Mouse (Mus musculus) adrenal gland, postnatal 14 days (tissue): ENCODE data around the gene Wdr91. TPM values are rescaled to one million over a fixed set of nuclear protein-coding genes. Genes with fewer than 3 reads are reported as not detected.
A peak's percentile ranks its signal among the peaks of the same experiment; 100 is the strongest.

ENCODE experiments used
- DNase-seq: peaks from one replicate; pipeline ENCODE4 v3.0.0; 2021; ENCODE audit warnings: mixed read lengths
- total RNA-seq: library from RNA; stranded (reverse); gene quantifications from 2 replicates; pipeline ENCODE4 v1.2.3, GENCODE M21; 2021

Gene Wdr91
- total RNA-seq, 1 experiment from 2014 or later: 25.5 TPM

DNA sequence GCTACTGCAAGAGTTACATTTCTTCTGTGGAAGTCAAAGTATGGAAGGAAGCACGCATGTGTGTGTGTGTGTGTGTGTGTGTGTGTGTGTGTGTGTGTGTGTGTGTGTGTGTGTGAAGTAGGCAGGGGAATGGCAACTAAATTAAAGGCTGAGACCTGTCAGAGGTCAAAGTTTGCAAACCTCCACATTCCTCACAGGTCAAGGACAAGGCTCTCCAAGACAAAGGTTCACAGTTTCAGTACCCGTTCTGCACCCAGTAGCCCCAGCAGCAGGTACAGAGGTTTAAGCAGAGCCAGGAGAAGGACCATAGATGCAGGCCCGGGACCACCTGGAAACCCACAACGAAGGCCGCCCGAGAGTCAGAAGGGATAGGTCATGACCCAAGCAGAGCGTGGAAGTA, 8.5 kb upstream of the Wdr91 start:
- DNase-seq: no peak

DNA sequence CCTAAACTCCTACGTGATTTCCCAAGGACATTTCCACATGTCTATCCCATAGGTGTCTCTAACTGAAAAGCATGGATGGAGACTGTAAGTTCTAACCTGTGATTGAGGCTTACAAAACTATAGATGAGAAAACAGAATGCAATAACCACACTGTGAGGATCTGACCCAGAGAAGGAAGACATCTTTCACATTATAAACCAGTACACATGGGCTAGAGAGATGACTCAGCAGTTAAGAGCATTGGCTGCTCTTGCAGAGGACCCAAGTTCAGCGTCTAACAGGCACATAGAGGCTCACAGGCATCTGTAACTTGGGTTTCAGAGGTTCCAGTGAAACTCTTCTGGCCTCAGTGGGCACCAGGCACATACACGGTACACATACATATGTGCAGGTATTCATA, 3.8 kb upstream of the Wdr91 start:
- no peak for DNase-seq

DNA sequence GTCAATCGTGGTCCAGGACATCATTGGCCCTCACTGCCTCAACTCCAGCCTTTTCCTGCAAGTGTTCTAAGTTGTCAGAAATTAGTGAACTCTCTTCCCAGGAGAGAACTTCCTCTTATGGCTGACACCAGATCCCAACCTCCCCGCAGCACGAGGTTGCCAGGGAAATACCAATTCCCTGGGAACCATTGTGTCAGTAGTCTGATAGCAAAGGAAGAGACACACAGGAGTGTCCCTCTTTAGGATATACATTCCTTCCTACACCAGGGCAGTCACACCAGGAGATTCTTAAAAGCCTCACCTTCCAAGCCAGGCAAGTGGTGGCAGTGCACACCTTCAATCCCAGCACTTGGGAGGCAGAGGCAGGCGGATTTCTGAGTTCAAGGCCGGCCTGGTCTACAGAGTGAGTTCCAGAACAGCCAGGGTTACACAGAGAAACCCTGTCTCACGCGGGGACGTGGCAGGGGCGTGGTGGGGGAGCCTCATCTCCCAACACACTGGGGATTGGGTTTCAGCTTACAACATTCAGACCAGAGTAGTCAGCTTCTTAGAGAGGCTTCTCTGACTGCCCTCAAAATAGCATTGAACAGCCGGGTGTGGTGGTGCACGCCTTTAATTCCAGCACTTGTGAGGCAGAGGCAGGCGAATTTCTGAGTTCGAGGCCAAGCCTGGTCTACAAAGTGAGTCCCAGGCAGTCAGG, 2.8 kb upstream of the Wdr91 start:
- no peak for DNase-seq

DNA sequence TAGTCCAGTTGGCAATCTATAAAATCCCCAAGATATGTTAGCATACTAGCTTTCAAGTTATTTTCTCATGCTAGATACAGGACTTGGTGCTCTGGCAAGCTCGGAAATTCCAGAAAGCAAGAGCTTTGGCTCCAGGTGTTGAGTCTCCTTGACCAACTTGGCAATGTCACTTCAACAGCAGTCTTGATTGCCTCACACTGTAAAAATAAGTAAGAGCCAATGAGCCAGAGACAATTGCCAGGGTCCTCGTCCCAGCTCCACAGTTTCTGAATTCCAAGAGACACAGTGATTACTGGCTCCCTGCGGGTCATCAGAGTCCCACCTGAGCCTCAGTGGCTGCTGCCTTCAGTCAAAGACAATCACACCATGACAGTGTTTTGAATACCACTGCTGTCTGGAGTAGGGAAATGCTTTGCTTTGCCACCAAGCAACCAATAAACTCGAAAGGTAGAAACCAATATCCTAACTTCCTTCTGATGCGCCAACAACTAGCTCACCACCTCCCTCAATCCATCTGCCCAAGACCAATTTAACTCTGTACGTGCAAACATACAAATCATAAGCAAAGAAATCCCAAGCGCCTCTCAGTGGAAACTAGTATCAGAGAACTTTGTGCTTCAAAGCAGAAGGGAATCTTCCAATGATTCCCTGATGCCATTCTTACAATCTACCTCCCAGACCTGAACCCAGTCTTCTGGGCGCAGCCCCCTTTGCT, 888 bp downstream of the Wdr91 start:
- DNase-seq: peak; percentile 22

DNA sequence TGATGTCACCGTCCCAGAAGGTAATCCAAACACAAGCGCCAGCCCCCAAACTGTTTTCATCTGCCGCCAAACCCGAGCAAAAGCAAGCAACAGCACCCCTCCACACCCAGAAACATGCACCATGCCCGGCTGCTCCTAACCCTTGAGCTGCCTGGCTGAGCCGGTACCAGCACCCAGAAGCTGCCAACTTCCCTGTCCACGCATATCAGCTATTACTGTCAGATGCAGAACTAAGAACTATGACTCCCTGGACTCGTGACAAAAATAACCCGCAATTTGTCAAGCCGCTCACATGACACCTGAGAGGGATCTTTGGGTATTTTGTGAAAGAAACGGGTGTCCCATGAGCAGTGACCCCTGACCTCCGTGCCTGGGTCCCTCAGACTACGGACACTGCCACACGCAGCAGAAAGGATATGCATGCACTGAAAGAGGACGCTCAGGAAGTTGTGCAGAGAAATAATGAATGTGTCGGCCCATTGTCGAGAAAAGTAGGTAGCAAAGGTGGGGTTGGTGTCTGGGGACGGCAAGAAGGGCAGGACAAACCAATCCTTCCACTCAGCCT, 2.9 kb downstream of the Wdr91 start:
- DNase-seq: no peak

DNA sequence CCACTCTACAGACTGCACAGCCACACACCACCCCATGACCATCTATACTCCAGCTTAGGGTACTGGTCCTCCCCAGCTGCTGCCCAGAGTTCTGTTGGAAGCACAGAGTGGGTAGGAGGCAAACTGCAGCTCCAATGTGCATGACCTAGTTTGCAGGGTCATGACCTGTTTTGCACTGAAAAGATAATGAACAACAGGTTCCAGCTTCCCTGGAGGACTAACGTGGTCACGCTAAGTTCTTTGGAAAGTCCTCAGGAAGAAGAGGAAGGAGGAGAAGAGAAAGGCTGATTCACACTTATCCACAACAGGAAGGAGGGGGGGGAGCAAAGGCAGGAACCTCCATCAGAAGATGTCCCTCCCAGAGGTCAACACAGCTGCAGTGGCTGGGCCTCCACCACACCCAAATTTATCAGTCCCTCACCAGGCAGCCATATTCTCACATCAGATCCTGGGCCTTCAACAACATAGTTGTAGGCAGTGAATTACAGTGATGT, 3.5 kb downstream of the Wdr91 start:
- no peak for DNase-seq

DNA sequence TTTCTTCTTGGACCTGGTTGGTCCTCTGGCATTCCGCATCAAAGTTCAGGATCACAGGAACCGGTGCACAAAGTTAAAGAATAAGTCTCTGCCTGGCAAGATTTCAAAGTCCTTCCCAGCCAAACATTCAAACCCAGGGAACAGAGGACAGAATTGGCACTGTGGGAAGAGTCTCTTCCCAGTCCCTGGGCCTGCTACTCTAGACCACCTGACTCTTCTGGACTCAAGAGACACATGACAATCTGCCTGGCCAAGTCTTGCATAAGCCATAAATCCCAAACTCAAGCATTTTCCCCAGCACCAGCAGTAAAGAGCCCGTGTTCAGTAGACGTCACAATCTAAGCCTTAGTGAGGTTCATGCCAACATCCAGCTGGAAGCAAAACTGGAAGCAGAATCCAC, 4.0 kb downstream of the Wdr91 start:
- DNase-seq: peak; percentile 25

DNA sequence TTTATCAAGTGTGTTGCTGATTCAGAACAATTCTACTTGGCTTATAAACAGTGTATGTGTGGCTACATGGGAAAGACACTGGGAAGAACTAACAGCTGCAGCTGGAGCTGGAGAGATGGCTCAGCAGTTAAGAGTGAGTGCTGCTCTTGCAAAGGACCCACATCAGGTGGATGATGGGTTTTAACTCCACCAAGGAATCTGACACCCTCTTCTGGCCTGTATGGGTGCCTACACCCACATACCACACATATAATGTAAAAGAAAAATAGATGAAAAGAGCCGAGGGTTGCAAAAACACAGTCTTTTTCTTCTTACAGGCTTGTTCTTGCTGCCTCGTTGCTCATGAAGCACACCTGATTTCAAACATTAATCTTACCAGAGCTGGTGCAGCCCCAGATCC, 4.6 kb downstream of the Wdr91 start:
- no peak for DNase-seq

DNA sequence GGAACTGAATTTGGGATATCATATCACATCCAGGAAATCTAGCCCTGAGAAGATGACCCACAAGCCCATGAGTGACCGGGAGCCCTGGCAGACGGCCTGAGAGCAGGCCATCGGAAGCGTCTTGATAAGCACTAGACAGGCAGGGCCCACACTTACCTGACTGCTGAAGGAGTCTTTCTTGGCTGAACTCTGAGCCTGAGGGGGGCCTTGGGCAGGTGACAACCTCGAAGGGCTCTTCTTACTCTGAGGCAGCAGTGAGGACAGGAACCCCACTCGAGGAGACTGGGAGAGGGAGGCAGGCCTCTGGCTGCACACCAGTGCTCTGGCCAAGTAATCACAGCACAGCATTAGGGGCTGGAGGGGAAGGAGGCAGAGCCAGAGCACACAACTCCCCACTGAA, 6.3 kb downstream of the Wdr91 start:
- DNase-seq: no peak

DNA sequence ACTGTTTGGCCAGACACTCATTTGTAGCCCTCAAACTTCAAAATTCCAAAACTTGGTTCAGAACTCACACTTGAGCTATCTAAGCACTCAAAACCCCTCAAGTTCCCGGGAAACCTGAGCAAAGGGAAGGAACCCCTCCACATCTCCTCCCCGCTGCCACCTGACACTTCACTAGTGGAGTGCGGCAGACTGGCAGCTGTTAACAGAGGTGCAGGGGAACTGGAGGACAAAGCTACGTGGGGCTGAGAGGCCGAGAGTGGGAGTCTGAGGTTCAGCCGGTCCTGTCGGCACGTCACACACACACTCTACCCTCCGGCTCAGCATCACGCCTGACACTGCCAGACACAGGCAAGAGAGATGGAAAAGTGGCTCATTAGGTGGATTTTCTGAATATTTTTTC, 6.8 kb downstream of the Wdr91 start:
- no peak for DNase-seq

DNA sequence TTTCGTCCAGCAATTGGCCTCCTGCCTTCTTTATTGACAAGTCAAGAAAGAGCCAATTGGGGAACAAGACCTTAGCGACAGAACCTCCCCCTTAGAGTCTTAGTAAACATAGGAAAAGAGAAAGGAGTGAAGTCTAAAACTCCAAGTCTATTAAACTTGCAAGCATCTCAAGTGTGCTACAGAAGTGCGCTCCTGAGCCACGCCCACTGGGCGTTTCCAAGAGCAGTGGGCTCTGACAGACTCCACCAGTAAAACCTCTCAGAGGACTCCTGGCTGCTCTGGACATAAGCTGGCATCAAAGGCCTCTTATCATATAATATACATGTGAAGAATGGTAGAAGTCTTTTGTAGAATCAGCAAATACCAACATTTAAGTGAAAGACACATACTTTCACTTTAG, 7.2 kb downstream of the Wdr91 start:
- DNase-seq: no peak

DNA sequence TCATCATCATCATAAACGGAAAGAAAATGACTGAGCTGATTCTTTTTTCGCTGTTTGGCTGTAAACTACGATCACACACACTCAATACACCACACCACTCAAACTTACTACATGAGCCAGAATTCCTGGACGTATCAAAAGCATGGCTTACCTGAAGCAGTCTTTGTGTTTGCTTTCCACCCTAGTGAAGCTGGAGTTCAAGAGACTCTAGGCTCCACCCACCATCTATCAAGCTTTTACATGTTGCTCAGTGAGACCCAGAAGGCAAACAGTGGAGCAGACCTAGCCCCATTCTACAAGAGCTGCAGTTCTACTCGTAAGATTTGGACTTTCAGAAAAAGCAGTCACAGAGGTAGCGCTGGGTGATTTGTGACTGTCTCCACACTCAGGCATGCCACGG, 8.1 kb downstream of the Wdr91 start:
- no peak for DNase-seq

DNA sequence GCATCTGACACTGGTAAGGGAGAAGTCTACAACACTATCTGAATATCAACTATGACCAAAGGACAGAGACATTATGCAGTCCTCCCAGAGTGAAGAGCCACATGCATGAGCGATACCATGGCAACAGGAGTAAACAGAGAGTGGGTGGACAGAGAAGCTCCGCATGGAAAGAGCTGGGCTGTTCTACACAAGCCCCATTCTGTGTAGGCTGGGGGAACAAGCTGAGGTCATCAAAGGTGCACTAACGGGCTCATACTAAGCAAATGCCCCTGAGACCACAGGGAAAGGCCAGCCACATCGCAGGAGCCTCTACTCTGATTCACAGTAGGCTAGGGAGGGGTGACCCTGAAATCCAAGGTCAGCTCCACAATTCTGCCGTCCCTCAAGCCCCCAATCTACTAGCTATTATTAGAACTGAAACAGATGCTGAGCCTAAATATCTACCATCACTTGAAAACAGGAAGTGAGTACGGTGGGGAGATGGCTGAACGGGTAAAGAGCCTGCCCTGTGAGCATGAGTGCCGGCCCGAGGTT, 8.7 kb downstream of the Wdr91 start:
- DNase-seq: no peak

DNA sequence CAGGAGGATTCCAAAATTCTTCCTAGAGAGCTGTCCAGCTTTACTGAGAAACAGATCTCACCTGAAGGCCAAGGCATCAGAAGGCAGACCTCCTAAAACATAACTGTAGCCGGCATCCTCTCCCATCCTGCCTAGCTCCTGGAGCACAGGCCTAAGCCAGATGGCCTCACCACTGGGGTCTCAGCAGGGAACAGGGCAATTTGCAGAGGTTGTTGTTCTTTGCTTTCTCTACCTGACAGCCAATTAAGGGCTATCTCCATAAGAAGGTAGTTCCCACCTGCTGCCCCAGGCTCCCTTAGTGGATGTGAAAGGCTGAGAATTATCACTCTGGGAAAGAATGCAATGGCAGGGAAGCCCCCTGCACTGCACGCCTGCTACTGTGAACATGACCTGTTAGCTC, 9.7 kb downstream of the Wdr91 start:
- no peak for DNase-seq

DNA sequence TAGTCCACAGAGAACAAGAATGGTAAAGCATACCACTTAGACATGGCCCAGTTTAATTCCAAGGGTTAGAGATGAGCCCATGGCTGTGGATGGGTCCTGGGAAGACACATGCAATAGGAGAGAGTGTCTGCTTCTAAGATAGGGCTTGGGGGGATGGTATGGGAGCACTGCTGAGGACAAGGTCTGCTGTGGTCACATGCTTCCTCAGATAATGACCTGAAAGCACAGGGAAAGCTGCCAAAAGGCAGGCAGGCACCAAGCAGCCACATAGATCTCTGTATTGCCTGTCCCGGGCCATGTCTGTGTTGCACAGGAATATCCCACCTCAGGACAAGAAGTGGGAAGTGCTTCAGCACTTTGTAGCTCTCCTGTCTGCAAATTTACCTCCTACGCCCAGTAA, 11.5 kb downstream of the Wdr91 start:
- DNase-seq: peak; percentile 63

DNA sequence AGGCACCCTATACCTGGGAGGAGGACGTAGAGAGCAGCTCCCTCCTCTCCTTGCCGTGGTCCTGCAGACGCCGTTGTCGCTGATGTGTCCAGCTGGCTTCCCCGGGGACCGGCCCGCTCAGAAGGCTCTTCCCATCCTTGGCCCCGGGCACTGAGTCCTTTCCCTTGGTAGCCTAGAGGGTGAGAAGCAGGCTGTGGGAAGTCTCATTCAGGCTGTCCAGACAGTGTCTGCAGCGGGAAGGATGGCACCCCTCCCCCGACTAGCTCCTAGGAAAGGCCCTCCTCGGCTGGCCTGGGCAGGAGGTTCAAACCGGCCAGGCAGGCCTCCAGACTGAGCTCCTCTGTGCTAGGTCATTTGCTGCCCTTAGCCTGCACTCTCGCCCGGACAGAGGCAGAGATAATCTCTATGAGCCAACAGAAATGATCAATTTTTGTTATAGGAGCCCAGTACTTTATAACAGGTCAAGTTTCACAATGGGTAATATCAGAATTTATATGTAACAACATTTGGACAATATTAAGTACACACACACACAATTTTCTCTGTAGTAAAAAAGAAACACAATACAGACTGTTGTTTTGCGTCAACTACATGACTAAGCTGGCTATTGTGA, 14.4 kb downstream of the Wdr91 start:
- DNase-seq: no peak

DNA sequence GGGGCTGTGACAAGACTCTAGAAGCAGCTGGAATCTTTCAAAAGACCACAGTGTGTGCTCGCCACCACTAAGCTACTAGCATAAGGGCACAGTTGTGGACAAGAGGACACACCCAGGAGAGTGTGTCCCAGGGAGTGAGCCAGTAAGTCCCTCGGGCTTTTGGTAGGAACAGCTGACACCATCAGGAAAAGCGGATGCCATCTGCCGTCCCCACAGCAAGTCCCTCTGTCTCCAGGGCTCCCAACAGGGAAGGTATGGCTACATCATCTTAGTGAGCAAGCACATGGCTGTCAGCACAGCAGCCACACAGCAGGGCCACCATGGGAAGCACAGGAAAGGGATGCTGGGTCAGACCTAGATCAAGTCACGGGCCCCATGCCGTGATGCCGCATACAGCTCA, 15.1 kb downstream of the Wdr91 start:
- DNase-seq: no peak

DNA sequence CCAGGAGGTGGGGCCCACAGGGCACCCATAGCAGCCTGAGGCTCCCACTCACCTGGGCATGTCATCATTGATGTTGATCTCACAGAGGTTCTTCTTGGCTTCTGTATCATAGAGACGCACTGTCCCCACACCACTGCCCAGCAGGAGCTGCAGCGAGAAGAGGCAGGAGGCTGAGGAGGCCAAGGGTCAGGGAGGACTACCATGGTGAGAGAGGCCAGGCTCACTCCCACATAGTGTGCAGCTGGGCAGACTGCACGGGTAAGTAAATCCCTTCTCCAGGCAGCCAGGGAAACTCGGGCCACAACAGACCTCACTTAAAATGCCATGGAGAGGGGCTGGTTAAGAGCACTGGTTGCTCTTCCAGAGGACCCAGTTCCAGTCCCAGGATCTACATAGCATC, 21.5 kb downstream of the Wdr91 start:
- DNase-seq: no peak

DNA sequence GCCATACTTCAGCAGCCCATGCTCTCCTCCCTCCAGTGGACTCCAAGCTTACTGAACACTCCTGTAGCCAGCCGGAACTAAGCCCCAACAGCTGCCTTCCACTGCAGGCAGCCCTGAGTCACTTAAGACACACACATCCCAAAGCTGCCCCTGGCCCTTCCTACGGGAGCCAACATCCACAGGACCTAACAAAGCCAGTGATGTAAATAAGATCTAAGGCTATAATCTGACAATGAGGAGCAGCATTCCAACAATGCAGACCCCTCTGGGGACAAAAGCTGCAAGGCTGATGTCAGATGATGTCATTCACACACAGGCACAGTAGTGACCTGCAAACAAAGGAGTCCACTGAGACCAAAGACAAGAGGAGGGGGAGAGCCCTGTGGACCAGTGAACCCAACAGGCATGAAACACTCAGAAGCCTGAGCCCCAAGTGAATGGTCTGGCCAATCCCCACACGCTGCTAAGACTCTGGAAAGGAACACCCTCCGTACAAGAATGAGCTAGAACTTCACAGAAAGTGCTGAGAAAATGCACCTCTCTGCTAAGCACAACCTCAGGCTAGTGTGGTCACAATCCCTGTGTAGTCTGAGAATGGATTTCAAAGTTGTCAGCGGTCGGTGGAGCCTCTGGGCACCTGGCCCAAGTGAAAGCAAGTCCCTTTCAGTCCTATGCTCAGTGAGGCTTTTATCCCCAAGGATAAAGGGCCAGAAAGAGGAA, 23.4 kb downstream of the Wdr91 start:
- DNase-seq: no peak

DNA sequence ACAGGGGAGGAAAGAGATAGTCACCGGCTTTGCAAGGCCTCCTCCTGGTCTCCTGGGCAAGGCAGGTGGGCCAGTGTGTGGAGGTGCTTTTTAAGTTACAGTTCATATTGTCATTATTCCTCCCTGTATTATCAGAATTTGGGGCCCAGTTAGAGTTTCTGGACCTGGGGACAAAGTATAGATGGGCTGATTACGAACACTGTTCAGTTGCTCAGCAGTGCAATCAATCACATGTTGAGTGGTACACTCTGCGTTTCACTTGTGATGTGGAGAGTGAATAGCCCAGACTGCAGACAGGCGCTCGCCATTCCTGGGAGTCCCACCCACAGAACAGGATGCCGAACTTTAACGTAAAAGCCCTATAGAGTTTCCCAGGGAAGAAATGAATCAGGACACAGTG, 26.0 kb downstream of the Wdr91 start:
- no peak for DNase-seq

DNA sequence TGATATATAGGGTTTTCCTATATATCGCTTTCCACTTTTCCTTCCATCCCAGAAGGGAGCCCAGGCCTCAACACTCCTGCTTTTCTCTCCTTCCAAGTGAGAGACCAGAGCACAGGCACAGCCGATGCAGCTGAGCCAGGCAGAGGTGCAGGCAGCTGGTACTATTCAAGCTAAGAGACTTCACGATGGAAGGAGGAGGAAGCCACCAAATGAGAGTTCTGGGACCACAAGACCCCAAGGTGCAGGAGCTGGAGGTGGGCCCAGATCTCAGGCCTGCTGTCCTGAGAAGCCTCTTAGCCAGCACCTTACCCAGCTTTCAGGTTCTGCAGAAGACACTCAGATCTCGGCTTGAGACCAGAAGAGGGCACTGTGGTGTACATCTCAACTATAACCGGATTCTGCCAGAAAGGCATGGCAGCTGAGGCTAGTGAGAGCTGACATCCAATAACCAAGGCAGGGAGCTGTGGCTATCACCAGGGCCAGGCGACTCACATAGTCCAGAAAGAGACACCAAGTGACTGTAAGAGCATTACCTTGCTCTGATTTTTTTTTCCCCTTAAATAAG, 30.7 kb downstream of the Wdr91 start:
- DNase-seq: peak; percentile 69
